Comparison of ENCODE assay signal across 8 mouse cellular contexts in the genomic region with DNA sequence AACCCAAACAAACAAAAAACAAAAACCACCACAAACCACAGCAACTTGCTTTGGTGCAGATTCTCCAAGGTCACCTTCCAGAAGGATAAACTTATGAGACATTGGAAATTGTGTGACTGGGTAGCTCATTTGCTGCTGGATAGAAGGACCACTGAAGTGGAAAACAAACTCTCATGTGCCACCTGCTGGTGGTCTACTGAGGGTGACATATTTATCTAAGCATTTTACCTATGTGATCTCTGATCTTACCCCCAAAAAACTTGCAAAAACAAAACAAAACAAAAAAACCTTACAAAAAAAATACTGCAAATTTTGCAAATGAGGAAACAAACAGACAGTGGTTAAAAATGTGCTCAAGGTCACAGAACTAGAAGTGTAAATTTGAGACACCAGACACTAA.
DNase-seq lines count a peak whose midpoint lies in the region; ATAC-seq lines count a peak whose summit lies in the region.
"Had no signal": no experiment of that assay in that cellular context is flagged by ENCODE, and none has a peak within 500 bp of the region (broad histone marks: within the 10 kb centered on the region; RNA-seq: fewer than 3 reads in every experiment).

No protein-coding gene starts in this region.

- no peak overlapping the region for H3K27ac ChIP-seq in kidney, embryonic 16.5 days (ENCODE audit: low read length)
- H3K27ac ChIP-seq in embryonic facial prominence, embryonic 14.5 days (replicated peaks; ENCODE audit: low read depth, low read length): no peak overlapping the region
- H3K27ac ChIP-seq: hindbrain, embryonic 10.5 days had no signal

- no peak overlapping the region for H3K9ac ChIP-seq in kidney, embryonic 16.5 days (replicated peaks; ENCODE audit: low read length)
- H3K9ac ChIP-seq in embryonic facial prominence, embryonic 14.5 days (ENCODE audit: low read depth, low read length): no peak overlapping the region

- H3K4me3 ChIP-seq in kidney, embryonic 16.5 days (ENCODE audit: low read length): no peak overlapping the region
- no peak overlapping the region for H3K4me3 ChIP-seq in embryonic facial prominence, embryonic 14.5 days (ENCODE audit: low read depth, low read length)
- H3K4me3 ChIP-seq: hindbrain, embryonic 10.5 days had no signal

- H3K9me3 ChIP-seq in kidney, embryonic 16.5 days (ENCODE audit: low read length): no peaks in the 10 kb centered on the region
- H3K9me3 ChIP-seq in embryonic facial prominence, embryonic 14.5 days (ENCODE audit: control insufficient read depth, low read length): no peaks in the 10 kb centered on the region
- H3K9me3 ChIP-seq: hindbrain, embryonic 10.5 days had no signal

- intact Hi-C loops in heart, postnatal 36 days (cut with DNase I): no loop called here

- ATAC-seq in kidney, embryonic 16.5 days (ENCODE audit: low FRiP score, low TSS enrichment): no peak
- ATAC-seq in embryonic facial prominence, embryonic 14.5 days (ENCODE audit: low read depth): no peak

- no peaks in the 10 kb centered on the region for H3K27me3 ChIP-seq in kidney, embryonic 16.5 days (ENCODE audit: insufficient read depth, low read length)
- no peaks in the 10 kb centered on the region for H3K27me3 ChIP-seq in embryonic facial prominence, embryonic 14.5 days (replicated peaks; ENCODE audit: control insufficient read depth, insufficient read depth, low read length)

- H3K36me3 ChIP-seq in kidney, embryonic 16.5 days (ENCODE audit: insufficient read depth, low read length): no peaks in the 10 kb centered on the region
- no peaks in the 10 kb centered on the region for H3K36me3 ChIP-seq in embryonic facial prominence, embryonic 14.5 days (ENCODE audit: control insufficient read depth, insufficient read depth, low read length)
- H3K36me3 ChIP-seq: hindbrain, embryonic 10.5 days had no signal

- H3K4me2 ChIP-seq in kidney, embryonic 16.5 days (replicated peaks; ENCODE audit: low read depth, low read length): no peak overlapping the region
- no peak overlapping the region for H3K4me2 ChIP-seq in embryonic facial prominence, embryonic 14.5 days (ENCODE audit: low read depth, low read length)

- H3K4me1 ChIP-seq in kidney, embryonic 16.5 days (ENCODE audit: insufficient read depth, low read length): no peaks in the 10 kb centered on the region
- H3K4me1 ChIP-seq in embryonic facial prominence, embryonic 14.5 days (ENCODE audit: control insufficient read depth, insufficient read depth, low read length): no peaks in the 10 kb centered on the region
- H3K4me1 ChIP-seq: hindbrain, embryonic 10.5 days had no signal

- peak; percentile 17 for DNase-seq in kidney, adult 18-20 months
- DNase-seq in 416B (ENCODE audit: low read depth): peak; percentile 54
- DNase-seq in ES-CJ7 (ENCODE audit: low read depth, low spot score): peak; percentile 56
- DNase-seq in embryonic facial prominence, embryonic 14.5 days (ENCODE audit: low spot score): peak; percentile 4
- no peak for DNase-seq in testis, postnatal 14 days (ENCODE audit: low spot score)
- no peak for DNase-seq in heart, postnatal 36 days

Comparison
In these comparisons a context has a peak if more than half of its experiments do, and no peak if none do; other contexts are left out.
1. DNase-seq: peak in kidney, adult 18-20 months (single experiment), 416B (single experiment), ES-CJ7 (single experiment) and embryonic facial prominence, embryonic 14.5 days (single experiment); none in testis, postnatal 14 days (single experiment) and heart, postnatal 36 days (0 of 2).